Comparison of ENCODE assay signal across 8 mouse cellular contexts in the genomic region with DNA sequence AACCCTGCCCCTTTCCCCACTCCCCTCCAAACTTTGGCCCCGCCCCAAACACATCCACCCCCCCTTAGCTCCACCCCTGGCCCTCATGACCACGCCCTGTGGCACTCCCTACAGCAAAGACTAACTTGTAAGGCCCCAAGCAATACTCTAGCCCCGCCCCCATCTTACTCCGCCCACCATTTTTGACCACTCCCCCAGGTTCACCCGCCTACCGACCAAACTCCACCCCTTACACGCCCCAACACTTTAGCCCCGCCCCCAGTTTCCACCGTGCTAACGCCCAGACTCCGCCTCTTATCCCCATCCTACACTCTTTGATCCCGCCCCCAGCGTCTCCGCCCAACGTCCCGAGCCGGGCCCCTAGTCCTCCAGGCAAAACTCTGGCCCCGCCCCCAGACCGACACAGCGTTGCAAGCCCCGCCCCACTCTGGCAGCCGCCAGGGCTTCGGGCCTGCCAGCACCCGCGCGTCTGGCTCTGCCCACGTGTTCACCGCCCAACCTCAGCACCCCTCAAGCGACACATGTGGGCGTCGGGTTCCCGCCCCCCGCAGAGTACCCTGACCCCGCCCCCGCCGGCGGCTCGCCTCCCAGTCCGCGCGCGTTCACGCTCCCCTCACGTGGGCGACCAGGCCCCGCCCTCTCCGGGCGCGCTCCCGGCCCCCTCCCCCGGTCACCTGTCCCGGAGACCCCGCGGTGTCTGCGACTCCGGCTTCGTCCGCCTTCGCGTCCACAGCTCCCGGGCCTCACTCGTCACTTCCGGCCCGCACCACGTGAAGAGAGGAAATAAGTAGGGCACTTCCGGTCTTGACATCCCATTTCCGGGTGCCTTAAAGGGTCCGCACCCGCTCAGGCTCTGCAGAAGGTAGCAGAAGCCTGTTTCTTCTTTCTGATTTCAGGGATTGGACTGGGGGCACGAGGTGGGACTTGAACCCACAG. TPM values are rescaled to one million over a fixed set of nuclear protein-coding genes. Genes with fewer than 3 reads are reported as not detected.
DNase-seq lines count a peak whose midpoint lies in the region; ATAC-seq and TF ChIP-seq lines count a peak whose summit lies in the region.

A gene (minus strand): TSS at position 770 of the 936 bp plus-strand sequence.

- H3K27ac ChIP-seq in ES-E14 (ENCODE audit: insufficient read depth, low read depth, low read length, poor library complexity, severe bottlenecking) = peak within 1 kb of the TSS; percentile 99
- H3K27ac ChIP-seq in forebrain, embryonic 16.5 days (ENCODE audit: low read length) = peak within 1 kb of the TSS; percentile 90
- peak within 1 kb of the TSS; percentile 93 for H3K27ac ChIP-seq in layer of hippocampus, adult 2 months
- peak within 1 kb of the TSS; percentile 93 for H3K27ac ChIP-seq in lung, embryonic 14.5 days (ENCODE audit: low read depth)
- peak within 1 kb of the TSS; percentile 82 for H3K27ac ChIP-seq in olfactory bulb, adult 2 months (ENCODE audit: insufficient read depth, low read depth, low read length)
- peak within 1 kb of the TSS; percentile 42; the same call in 1 of the 2 replicates for H3K27ac ChIP-seq in thymus, adult 2 months (ENCODE audit: control insufficient read depth, insufficient read depth, low read length)

- H3K4me2 ChIP-seq in forebrain, embryonic 16.5 days (ENCODE audit: low read length) = peak within 1 kb of the TSS; percentile 52
- peak within 1 kb of the TSS; percentile 71 for H3K4me2 ChIP-seq in lung, embryonic 14.5 days

- under 1% methylated on average over 67 of the region's 70 CpGs for WGBS in forebrain, embryonic 16.5 days
- WGBS in lung, embryonic 14.5 days = under 1% methylated on average over 70 of the region's 70 CpGs
- WGBS in olfactory bulb, adult 2 months = 1% methylated on average over 70 of the region's 70 CpGs
- under 1% methylated on average over 66 of the region's 70 CpGs for WGBS in thymus, adult 2 months

- H3K9me3 ChIP-seq in ES-E14 (ENCODE audit: control insufficient read depth, insufficient read depth, low read depth, low read length) = no peaks in the 10 kb centered on the region
- H3K9me3 ChIP-seq in forebrain, embryonic 16.5 days (ENCODE audit: control insufficient read depth, low read length) = no peaks in the 10 kb centered on the region
- no peaks in the 10 kb centered on the region for H3K9me3 ChIP-seq in lung, embryonic 14.5 days (ENCODE audit: low read depth, low read length)

- peak; percentile 95 for ATAC-seq in forebrain, embryonic 16.5 days
- peak; percentile 91 for ATAC-seq in lung, embryonic 14.5 days (ENCODE audit: insufficient read depth)

- H3K4me1 ChIP-seq in ES-E14 (ENCODE audit: control insufficient read depth in 2 of 2, insufficient read depth in 2 of 2, low read length in 2 of 2, poor library complexity in 1 of 2) = peaks cover 0 to 6% of the 10 kb centered on the region in 2 experiments; a peak in 2 of 4 replicates
- peaks cover 11% of the 10 kb centered on the region for H3K4me1 ChIP-seq in forebrain, embryonic 16.5 days (replicated peaks; ENCODE audit: control insufficient read depth, insufficient read depth, low read length)
- H3K4me1 ChIP-seq in lung, embryonic 14.5 days (ENCODE audit: insufficient read depth) = no peaks in the 10 kb centered on the region
- H3K4me1 ChIP-seq in olfactory bulb, adult 2 months (ENCODE audit: control insufficient read depth, insufficient read depth, low read length) = peaks cover 16% of the 10 kb centered on the region
- peaks cover 12% of the 10 kb centered on the region for H3K4me1 ChIP-seq in thymus, adult 2 months (replicated peaks; ENCODE audit: control insufficient read depth, insufficient read depth, low read length)

- intact Hi-C loops in heart, postnatal 36 days (cut with DNase I) = loop anchor here (10.0 kb wide), 1 partner anchor 449 kb away; a partner anchor contains a TSS

- H3K27me3 ChIP-seq in forebrain, embryonic 16.5 days (replicated peaks; ENCODE audit: control insufficient read depth, insufficient read depth, low read length) = no peaks in the 10 kb centered on the region
- no peaks in the 10 kb centered on the region for H3K27me3 ChIP-seq in lung, embryonic 14.5 days (ENCODE audit: insufficient read depth, low read length)
- H3K27me3 ChIP-seq in thymus, adult 2 months (ENCODE audit: control insufficient read depth, insufficient read depth, low read length) = no peaks in the 10 kb centered on the region

- peak within 1 kb of the TSS; percentile 92 for H3K9ac ChIP-seq in ES-E14 (ENCODE audit: insufficient read depth, low read depth, low read length, poor library complexity, severe bottlenecking)
- H3K9ac ChIP-seq in forebrain, embryonic 16.5 days (replicated peaks; ENCODE audit: low read depth, low read length) = peak within 1 kb of the TSS; percentile 66
- peak within 1 kb of the TSS; percentile 64 for H3K9ac ChIP-seq in lung, embryonic 14.5 days

- TF ChIP-seq POLR2A in olfactory bulb, adult 2 months (IDR thresholded peaks at IDR 0.05; ENCODE audit: insufficient read depth, low read depth, low read length) = 0 out of 2 replicates have a peak, but pooled peaks have one; percentile 32
- TF ChIP-seq POLR2A in thymus, adult 2 months (IDR thresholded peaks at IDR 0.05; ENCODE audit: control insufficient read depth, extremely low read depth, insufficient read depth, low read length, poor library complexity) = peak; percentile 51; the same call in 1 of the 2 replicates

- TF ChIP-seq CTCF in layer of hippocampus, adult 2 months (conservative IDR thresholded peaks at IDR 0.05) = no peak
- no peak for TF ChIP-seq CTCF in lung, embryonic 14.5 days (IDR thresholded peaks at IDR 0.05; ENCODE audit: low read depth)
- TF ChIP-seq CTCF in olfactory bulb, adult 2 months (IDR thresholded peaks at IDR 0.05; ENCODE audit: insufficient read depth, low read depth, low read length) = 0 out of 2 replicates have a peak, but pooled peaks have one; percentile 4
- TF ChIP-seq CTCF in thymus, adult 2 months (IDR thresholded peaks at IDR 0.05; ENCODE audit: borderline replicate concordance, control insufficient read depth, extremely low read depth, insufficient read depth, low read length, poor library complexity) = no peak

- in situ Hi-C loops in ES-E14 (cut with MboI; ENCODE audit: low sequenced_read_pairs in 2 of 2, unreplicated experiment in 2 of 2) = no loop called here

- H3K36me3 ChIP-seq in ES-E14 (ENCODE audit: control insufficient read depth, insufficient read depth, low read length, poor library complexity, severe bottlenecking) = peaks cover 15% of the 10 kb centered on the region
- H3K36me3 ChIP-seq in forebrain, embryonic 16.5 days (ENCODE audit: control insufficient read depth, insufficient read depth) = peaks cover 7% of the 10 kb centered on the region
- peaks cover 32% of the 10 kb centered on the region for H3K36me3 ChIP-seq in lung, embryonic 14.5 days (ENCODE audit: insufficient read depth)
- peaks cover 18% of the 10 kb centered on the region for H3K36me3 ChIP-seq in thymus, adult 2 months (ENCODE audit: control insufficient read depth, insufficient read depth, low read length)

- H3K4me3 ChIP-seq in ES-E14 (ENCODE audit: insufficient read depth in 1 of 2, low read depth in 1 of 2, low read length in 2 of 2, poor library complexity in 1 of 2, severe bottlenecking in 1 of 2) = peak within 1 kb of the TSS; percentile 86 to 94
- peak within 1 kb of the TSS; percentile 61 for H3K4me3 ChIP-seq in forebrain, embryonic 16.5 days (replicated peaks; ENCODE audit: low read length)
- peak within 1 kb of the TSS; percentile 75 for H3K4me3 ChIP-seq in layer of hippocampus, adult 2 months
- H3K4me3 ChIP-seq in lung, embryonic 14.5 days (ENCODE audit: low read depth, low read length) = peak within 1 kb of the TSS; percentile 57
- H3K4me3 ChIP-seq in olfactory bulb, adult 2 months (ENCODE audit: insufficient read depth, low read depth, low read length) = peak within 1 kb of the TSS; percentile 62
- H3K4me3 ChIP-seq in thymus, adult 2 months (ENCODE audit: control insufficient read depth, insufficient read depth, low read length) = peak within 1 kb of the TSS; percentile 57

- DNase-seq in ES-E14 (ENCODE audit: low read depth, low spot score) = peak; percentile 100
- DNase-seq in cerebellum, adult 11-12 months = peak; percentile 98
- peak; percentile 99 to 100 for DNase-seq in heart, postnatal 36 days
- DNase-seq in layer of hippocampus, adult 2 months (ENCODE audit: low spot score in 2 of 2) = peak; percentile 98 to 99
- peak; percentile 100 for DNase-seq in lung, embryonic 14.5 days
- DNase-seq in thymus, adult 2 months = peak; percentile 99

TF ChIP-seq in ES-E14, 5 proteins besides CTCF, POLR2A, EP300 and RAD21:
- TF ChIP-seq HCFC1 (IDR thresholded peaks at IDR 0.05; ENCODE audit: borderline replicate concordance, insufficient read depth, low read length) (0 out of 2 replicates have a peak, but pooled peaks have one; percentile 42), CHD2 (IDR thresholded peaks at IDR 0.05; ENCODE audit: low read depth, low read length) (no peak)

RNA-seq across cellular contexts. Expression of the gene that starts here (rescaled TPM):
- 53.9 and 70.3 TPM in 2 replicates for total RNA-seq in ES-E14 (2012; rRNA removed)
- 25.0 and 29.4 TPM in 2 replicates for polyA plus RNA-seq in forebrain, embryonic 16.5 days (2015; fragmentation: Nextera tagmentation; extraction: Ambion mirVana)
- total RNA-seq in heart, postnatal 36 days (2021) = 10 to 100 TPM; 34.6 to 36.9 TPM
- 10 to 100 TPM; 79.7 to 81.0 TPM for total RNA-seq in layer of hippocampus, adult 2 months (2021)
- 17.7 and 22.7 TPM in 2 replicates for polyA plus RNA-seq in lung, embryonic 14.5 days (2014; fragmentation: Nextera tagmentation; extraction: Ambion mirVana)
- not detected in 2 replicates for polyA plus RNA-seq in olfactory bulb, adult 2 months (2012; ENCODE audit: insufficient read depth, insufficient read length, low replicate concordance, missing spikeins)
- 39.4 and 43.0 TPM in 2 replicates for polyA plus RNA-seq in thymus, adult 2 months (2012; rRNA removed)

Comparison
In these comparisons a context has a peak if more than half of its experiments do, and no peak if none do; other contexts are left out.
1. Peak in every context shown above with its lines: DNase-seq, ATAC-seq, H3K4me3 ChIP-seq and H3K27ac ChIP-seq.
2. H3K27ac ChIP-seq: peak in every context shown above with its lines; median percentile 99 in ES-E14; 93 in layer of hippocampus, adult 2 months; 93 in lung, embryonic 14.5 days; 90 in forebrain, embryonic 16.5 days; 82 in olfactory bulb, adult 2 months; 42 in thymus, adult 2 months.